Mouse (Mus musculus): ENCODE measurements around the gene Gm42878. TPM values are rescaled to one million over a fixed set of nuclear protein-coding genes. Genes with fewer than 3 reads are reported as not detected.

Gm42878 gene
- polyA plus RNA-seq (2015; fragmentation: Nextera tagmentation; extraction: Ambion mirVana) = not detected in 2 replicates

- H3K27ac ChIP-seq (replicated peaks) = peak within 1 kb of the TSS; percentile 97
- no peaks in the 10 kb centered on the region for H3K36me3 ChIP-seq
These were observed at the start of gene Gm42878, which contains the start of gene Adam1a for GRCm38 (mm10) chr5:121544910-121545792. Gene Gm42878, minus strand, starts transcription at chr5:121545482. Gene Adam1a, minus strand, starts transcription at chr5:121545482.

GRCm38 (mm10) chr5:121594714-121595313 lies 49.5 kb upstream of the Gm42878 start:
- WGBS = 87% methylated on average over 6 of the region's 6 CpGs
- H3K4me2 ChIP-seq (replicated peaks) = no peak overlapping the region
- peaks cover 19% of the 10 kb centered on the region for H3K4me1 ChIP-seq
- no peaks in the 10 kb centered on the region for H3K9me3 ChIP-seq
- H3K4me3 ChIP-seq = no peak overlapping the region
- H3K27ac ChIP-seq (replicated peaks) = no peak overlapping the region; the same call in 1 of the 2 replicates
- no peaks in the 10 kb centered on the region for H3K27me3 ChIP-seq
- no peak overlapping the region for H3K9ac ChIP-seq (replicated peaks)
- H3K36me3 ChIP-seq = no peaks in the 10 kb centered on the region
- ATAC-seq (replicated peaks) = no peak

More at GRCm38 (mm10) chr5:121544910-121545792, at the start of gene Gm42878, which contains the start of gene Adam1a:
- Histone ChIP-seq H3K4me1 (peaks cover 36% of the 10 kb centered on the region), H3K9me3 (no peaks in the 10 kb centered on the region), H3K27me3 (no peaks in the 10 kb centered on the region), H3K9ac (replicated peaks) (peak within 1 kb of the TSS; percentile 88), H3K4me3 (peak within 1 kb of the TSS; percentile 72), H3K4me2 (replicated peaks) (peak within 1 kb of the TSS; percentile 83)
- WGBS = under 1% methylated on average over 59 of the region's 97 CpGs
- ATAC-seq (replicated peaks) = peak; percentile 77

GRCm38 (mm10) chr5:121593451-121594401 lies 48.4 kb upstream of the Gm42878 start, which contains the start of gene Aldh2:
Gene Aldh2, minus strand, starts transcription at chr5:121593824.
- WGBS = 1% methylated on average over 47 of the region's 47 CpGs

GRCm38 (mm10) chr5:121592816-121593407 lies 47.6 kb upstream of the Gm42878 start:
- peak overlapping the region; percentile 57 for H3K9ac ChIP-seq (replicated peaks)
- ATAC-seq (replicated peaks) = peak; percentile 61; the same call in 1 of the 2 replicates

More at GRCm38 (mm10) chr5:121593451-121594401, 48.4 kb upstream of the Gm42878 start, which contains the start of gene Aldh2:
- Histone ChIP-seq H3K36me3 (no peaks in the 10 kb centered on the region), H3K27me3 (no peaks in the 10 kb centered on the region), H3K4me3 (peak within 1 kb of the TSS; percentile 67), H3K4me2 (replicated peaks) (peak within 1 kb of the TSS; percentile 98), H3K4me1 (peaks cover 19% of the 10 kb centered on the region), H3K9me3 (no peaks in the 10 kb centered on the region), H3K27ac (replicated peaks) (peak within 1 kb of the TSS; percentile 73), H3K9ac (replicated peaks) (peak within 1 kb of the TSS; percentile 57)
- peak; percentile 82 for ATAC-seq (replicated peaks)

GRCm38 (mm10) chr5:121592064-121592815 lies 47.0 kb upstream of the Gm42878 start:
- peaks cover 19% of the 10 kb centered on the region for H3K4me1 ChIP-seq
- no peaks in the 10 kb centered on the region for H3K36me3 ChIP-seq
- no peaks in the 10 kb centered on the region for H3K9me3 ChIP-seq
- WGBS = 67% methylated on average over 11 of the region's 11 CpGs
- peak overlapping the region; percentile 98; the same call in 1 of the 2 replicates for H3K4me2 ChIP-seq (replicated peaks)
- H3K4me3 ChIP-seq = peak overlapping the region; percentile 67; the same call in 1 of the 2 replicates
- no peak overlapping the region for H3K27ac ChIP-seq (replicated peaks)
- H3K27me3 ChIP-seq = no peaks in the 10 kb centered on the region
- H3K9ac ChIP-seq (replicated peaks) = no peak overlapping the region
- ATAC-seq (replicated peaks) = no peak

More at GRCm38 (mm10) chr5:121592816-121593407, 47.6 kb upstream of the Gm42878 start:
- H3K4me3 ChIP-seq = peak overlapping the region; percentile 67
- peaks cover 19% of the 10 kb centered on the region for H3K4me1 ChIP-seq
- no peaks in the 10 kb centered on the region for H3K9me3 ChIP-seq
- H3K4me2 ChIP-seq (replicated peaks) = peak overlapping the region; percentile 98
- 3% methylated on average over 33 of the region's 33 CpGs for WGBS
- H3K36me3 ChIP-seq = no peaks in the 10 kb centered on the region
- H3K27me3 ChIP-seq = no peaks in the 10 kb centered on the region
- H3K27ac ChIP-seq (replicated peaks) = peak overlapping the region; percentile 73; the same call in 1 of the 2 replicates

GRCm38 (mm10) chr5:121591417-121592063 lies 46.3 kb upstream of the Gm42878 start:
- no peaks in the 10 kb centered on the region for H3K36me3 ChIP-seq
- no peak overlapping the region for H3K9ac ChIP-seq (replicated peaks)
- H3K4me3 ChIP-seq = no peak overlapping the region
- H3K27ac ChIP-seq (replicated peaks) = no peak overlapping the region
- WGBS = 72% methylated on average over 11 of the region's 11 CpGs
- H3K27me3 ChIP-seq = no peaks in the 10 kb centered on the region
- no peak overlapping the region for H3K4me2 ChIP-seq (replicated peaks)
- peaks cover 19% of the 10 kb centered on the region for H3K4me1 ChIP-seq
- no peak for ATAC-seq (replicated peaks)
- no peaks in the 10 kb centered on the region for H3K9me3 ChIP-seq

GRCm38 (mm10) chr5:121589928-121590327 lies 44.6 kb upstream of the Gm42878 start:
- no peak overlapping the region for H3K4me2 ChIP-seq (replicated peaks)
- WGBS = 91% methylated on average over 6 of the region's 6 CpGs
- no peaks in the 10 kb centered on the region for H3K36me3 ChIP-seq
- ATAC-seq (replicated peaks) = no peak
- H3K27me3 ChIP-seq = no peaks in the 10 kb centered on the region
- no peak overlapping the region for H3K9ac ChIP-seq (replicated peaks)
- no peak overlapping the region for H3K4me3 ChIP-seq
- no peaks in the 10 kb centered on the region for H3K9me3 ChIP-seq
- H3K4me1 ChIP-seq = peaks cover 19% of the 10 kb centered on the region
- no peak overlapping the region for H3K27ac ChIP-seq (replicated peaks)

- Histone ChIP-seq H3K9ac (replicated peaks) (no peak overlapping the region), H3K4me2 (replicated peaks) (no peak overlapping the region), H3K36me3 (no peaks in the 10 kb centered on the region), H3K4me3 (no peak overlapping the region), H3K4me1 (no peaks in the 10 kb centered on the region), H3K27ac (replicated peaks) (no peak overlapping the region), H3K9me3 (no peaks in the 10 kb centered on the region), H3K27me3 (no peaks in the 10 kb centered on the region)
- WGBS = 87% methylated on average over 6 of the region's 6 CpGs
- no peak for ATAC-seq (replicated peaks)
These were observed 41.2 kb upstream of the Gm42878 start for GRCm38 (mm10) chr5:121586400-121587039.

- no peak for ATAC-seq (replicated peaks)
- H3K36me3 ChIP-seq = no peaks in the 10 kb centered on the region
- no peak overlapping the region for H3K4me3 ChIP-seq
- H3K27me3 ChIP-seq = no peaks in the 10 kb centered on the region
- H3K9ac ChIP-seq (replicated peaks) = no peak overlapping the region
- H3K4me1 ChIP-seq = no peaks in the 10 kb centered on the region
- H3K9me3 ChIP-seq = no peaks in the 10 kb centered on the region
- no peak overlapping the region for H3K4me2 ChIP-seq (replicated peaks)
- WGBS = 84% methylated on average over 5 of the region's 5 CpGs
- H3K27ac ChIP-seq (replicated peaks) = no peak overlapping the region
These were observed 40.4 kb upstream of the Gm42878 start for GRCm38 (mm10) chr5:121585699-121586098.

- Histone ChIP-seq H3K27ac (replicated peaks) (no peak overlapping the region), H3K27me3 (no peaks in the 10 kb centered on the region), H3K9ac (replicated peaks) (no peak overlapping the region), H3K4me3 (no peak overlapping the region), H3K4me1 (no peaks in the 10 kb centered on the region), H3K36me3 (no peaks in the 10 kb centered on the region), H3K9me3 (no peaks in the 10 kb centered on the region), H3K4me2 (replicated peaks) (no peak overlapping the region)
- no peak for ATAC-seq (replicated peaks)
- 95% methylated on average over 10 of the region's 10 CpGs for WGBS
These were observed 39.7 kb upstream of the Gm42878 start for GRCm38 (mm10) chr5:121585005-121585404.
